Mouse (Mus musculus) spleen, adult 2 months (tissue): ENCODE results near the gene Arhgap27. TPM values are rescaled to one million over a fixed set of nuclear protein-coding genes. Genes with fewer than 3 reads are reported as not detected.

Experiments
- DNase-seq, 2 experiments: peaks; one replicate each; pipeline versions ENCODE4 v3.0.0 to v3.0.0-alpha.2; 2012 to 2021; ENCODE audit warnings: low spot score in 2 of 2, low read depth in 1 of 2
- H3K27ac ChIP-seq: fragments of 200-500 bp; 2 replicates; pipeline ENCODE4 v1.5.1; 2012; ENCODE audit warnings: low read length, inconsistent platforms; ENCODE audit not compliant: insufficient read depth
- H3K27me3 ChIP-seq: fragments of 200-500 bp; 2 replicates; pipeline ENCODE4 v1.6.1; 2012; ENCODE audit warnings: mild to moderate bottlenecking, moderate library complexity, low read length, inconsistent platforms; ENCODE audit not compliant: control insufficient read depth, insufficient read depth
- H3K36me3 ChIP-seq: fragments of 200-500 bp; 2 replicates; pipeline ENCODE4 v1.6.1; 2012; ENCODE audit warnings: mild to moderate bottlenecking, low read length, inconsistent platforms; ENCODE audit not compliant: control insufficient read depth, insufficient read depth
- H3K4me1 ChIP-seq: fragments of 200-500 bp; 2 replicates; pipeline ENCODE4 v1.6.1; 2011; ENCODE audit warnings: inconsistent platforms; ENCODE audit not compliant: control insufficient read depth, insufficient read depth, insufficient read length
- H3K4me3 ChIP-seq: fragments of 200-500 bp; 2 replicates; pipeline ENCODE4 v1.5.1; 2011; ENCODE audit warnings: mild to moderate bottlenecking, inconsistent platforms; ENCODE audit not compliant: insufficient read depth, insufficient read length; ENCODE audit errors: extremely low read depth
- CTCF ChIP-seq: fragments of 200-500 bp; IDR thresholded peaks from 2 replicates; pipeline ENCODE4 v1.5.1; 2011; ENCODE audit warnings: mild to moderate bottlenecking, inconsistent platforms; ENCODE audit not compliant: insufficient read depth, insufficient read length, insufficient replicate concordance; ENCODE audit errors: extremely low read depth
- POLR2A ChIP-seq: fragments of 200-500 bp; IDR thresholded peaks from 2 replicates; pipeline ENCODE4 v1.6.1; 2011; ENCODE audit warnings: low read depth, low read length, inconsistent platforms
- WGBS: fragments of 180-500 bp; shearing (Covaris S2); methylation state at CpG from one replicate; pipeline ENCODE4 v1.1.7; 2018; 5-methylcytosine and 5-hydroxymethylcytosine counted together
- polyA plus RNA-seq: library from polyadenylated mRNA; depleted of rRNA; stranded (reverse); fragments of >200 nt; gene quantifications from 2 replicates; pipeline ENCODE4 v1.2.3, GENCODE M21; 2012

Arhgap27 gene
- polyA plus RNA-seq, 1 experiment, result 90.0 TPM

- DNase-seq, result no peak
- H3K4me1 ChIP-seq, result peaks cover 3% of the 10 kb centered on the region; the same call in 1 of the 2 replicates
- 94% methylated on average over 2 of the region's 2 CpGs for WGBS
- no peaks in the 10 kb centered on the region for H3K27me3 ChIP-seq
- no peak overlapping the region for H3K27ac ChIP-seq
- H3K4me3 ChIP-seq, result no peak overlapping the region
- peaks cover 53% of the 10 kb centered on the region for H3K36me3 ChIP-seq
- TF ChIP-seq CTCF, result no peak
- no peak for TF ChIP-seq POLR2A
Observed at GRCm38 (mm10) chr11:103337180-103337579, 26.3 kb downstream of the Arhgap27 start.

DNA sequence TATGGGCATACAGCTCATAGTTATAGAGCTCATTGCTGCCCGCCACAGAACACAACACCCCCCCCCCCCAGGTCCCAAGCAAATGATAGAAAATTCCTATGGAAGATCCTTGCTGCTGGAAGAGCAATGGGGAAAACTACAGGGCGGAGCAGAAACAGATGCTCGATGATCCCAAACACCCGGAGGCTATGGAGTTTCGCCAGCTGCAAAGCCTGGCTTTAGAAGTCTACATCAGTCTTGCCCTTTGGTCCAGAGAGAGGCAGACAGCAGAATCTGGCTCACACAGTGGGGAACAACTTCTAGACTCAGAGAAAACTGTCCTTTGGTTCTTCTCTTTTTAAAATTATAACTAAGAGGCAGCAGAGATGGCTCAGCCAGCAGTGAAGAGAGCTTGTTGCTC lies 27.9 kb downstream of the Arhgap27 start:
- no peak for DNase-seq

GRCm38 (mm10) chr11:103334925-103335324 lies 28.6 kb downstream of the Arhgap27 start:
- Histone ChIP-seq H3K4me1 (no peaks in the 10 kb centered on the region; the same call in 1 of the 2 replicates), H3K36me3 (peaks cover 58% of the 10 kb centered on the region), H3K27me3 (no peaks in the 10 kb centered on the region), H3K27ac (no peak overlapping the region), H3K4me3 (no peak overlapping the region)
- WGBS, result 93% methylated on average over 9 of the region's 9 CpGs
- TF ChIP-seq POLR2A (no peak), CTCF (no peak)
- DNase-seq, result no peak

More for the DNA sequence above, 27.9 kb downstream of the Arhgap27 start:
- Histone ChIP-seq H3K27ac (no peak overlapping the region), H3K4me3 (no peak overlapping the region), H3K4me1 (no peaks in the 10 kb centered on the region; the same call in 1 of the 2 replicates), H3K36me3 (peaks cover 61% of the 10 kb centered on the region), H3K27me3 (no peaks in the 10 kb centered on the region)
- no peak for TF ChIP-seq CTCF
- no peak for TF ChIP-seq POLR2A
- 94% methylated on average over 5 of the region's 5 CpGs for WGBS

- Histone ChIP-seq H3K27ac (no peak overlapping the region), H3K36me3 (peaks cover 48% of the 10 kb centered on the region), H3K4me3 (no peak overlapping the region), H3K27me3 (no peaks in the 10 kb centered on the region), H3K4me1 (no peaks in the 10 kb centered on the region; the same call in 1 of the 2 replicates)
- DNase-seq, result peak in 1 of 2 experiments; percentile 12
- 85% methylated on average over 40 of the region's 40 CpGs for WGBS
- TF ChIP-seq POLR2A (no peak), CTCF (no peak)
Observed at GRCm38 (mm10) chr11:103333719-103334398, 29.6 kb downstream of the Arhgap27 start.

- no peak for TF ChIP-seq CTCF
- TF ChIP-seq POLR2A, result no peak
- Histone ChIP-seq H3K4me1 (no peaks in the 10 kb centered on the region; the same call in 1 of the 2 replicates), H3K36me3 (peaks cover 45% of the 10 kb centered on the region), H3K27ac (no peak overlapping the region), H3K27me3 (no peaks in the 10 kb centered on the region), H3K4me3 (no peak overlapping the region)
- 86% methylated on average over 34 of the region's 34 CpGs for WGBS
- DNase-seq, result no peak
Observed at GRCm38 (mm10) chr11:103332890-103333651, 30.4 kb downstream of the Arhgap27 start.

DNA sequence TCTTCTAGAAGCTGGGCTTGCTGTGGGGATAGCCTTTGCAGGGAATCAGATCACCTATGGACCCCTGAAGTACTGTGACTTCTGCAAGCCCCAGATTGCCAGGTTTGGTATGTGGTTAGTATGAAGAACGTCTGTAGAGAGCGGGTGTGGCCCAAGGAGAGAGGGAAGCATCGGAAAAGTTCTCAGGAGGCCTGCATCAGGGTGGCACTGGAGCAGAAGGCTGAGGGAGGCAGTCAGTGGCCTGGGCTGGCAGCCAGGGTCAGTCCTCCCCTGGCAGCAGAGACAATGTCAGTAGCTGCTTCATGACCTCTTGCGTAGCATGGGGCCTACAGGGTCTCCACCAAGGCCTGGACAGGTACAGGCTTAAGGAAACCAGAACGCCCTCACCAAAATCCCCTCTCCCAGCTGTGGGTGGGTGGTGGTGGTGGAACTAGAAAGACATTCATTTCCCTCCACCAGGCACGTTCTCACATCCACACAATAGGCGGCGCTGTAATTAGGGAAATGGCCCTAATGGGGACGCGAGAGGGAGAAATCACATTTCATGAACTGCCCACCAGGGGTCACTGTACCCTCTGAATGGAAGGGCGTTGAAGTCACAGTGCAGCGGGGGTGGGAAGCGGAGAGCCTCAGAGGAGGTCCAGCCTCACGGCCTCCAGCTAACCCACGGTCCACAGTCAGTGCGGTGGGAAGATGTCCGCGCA lies 31.2 kb downstream of the Arhgap27 start:
- DNase-seq, result peak; percentile 71 to 72
- Histone ChIP-seq H3K27me3 (no peaks in the 10 kb centered on the region), H3K4me3 (no peak overlapping the region), H3K36me3 (peaks cover 40% of the 10 kb centered on the region), H3K4me1 (no peaks in the 10 kb centered on the region; the same call in 1 of the 2 replicates), H3K27ac (no peak overlapping the region)
- TF ChIP-seq CTCF (peak; percentile 76; the same call in 1 of the 2 replicates), POLR2A (no peak)
- WGBS, result 61% methylated on average over 18 of the region's 18 CpGs
